Mouse (Mus musculus): ENCODE measurements around the gene Heca.
A peak's percentile ranks its signal among the peaks of the same experiment; 100 is the strongest.
"Not testable (repeated sequence)": the region's sequence is repeated elsewhere in the genome, so short reads cannot be mapped to it uniquely, and the experiment has no call there.

Gene Heca

DNA sequence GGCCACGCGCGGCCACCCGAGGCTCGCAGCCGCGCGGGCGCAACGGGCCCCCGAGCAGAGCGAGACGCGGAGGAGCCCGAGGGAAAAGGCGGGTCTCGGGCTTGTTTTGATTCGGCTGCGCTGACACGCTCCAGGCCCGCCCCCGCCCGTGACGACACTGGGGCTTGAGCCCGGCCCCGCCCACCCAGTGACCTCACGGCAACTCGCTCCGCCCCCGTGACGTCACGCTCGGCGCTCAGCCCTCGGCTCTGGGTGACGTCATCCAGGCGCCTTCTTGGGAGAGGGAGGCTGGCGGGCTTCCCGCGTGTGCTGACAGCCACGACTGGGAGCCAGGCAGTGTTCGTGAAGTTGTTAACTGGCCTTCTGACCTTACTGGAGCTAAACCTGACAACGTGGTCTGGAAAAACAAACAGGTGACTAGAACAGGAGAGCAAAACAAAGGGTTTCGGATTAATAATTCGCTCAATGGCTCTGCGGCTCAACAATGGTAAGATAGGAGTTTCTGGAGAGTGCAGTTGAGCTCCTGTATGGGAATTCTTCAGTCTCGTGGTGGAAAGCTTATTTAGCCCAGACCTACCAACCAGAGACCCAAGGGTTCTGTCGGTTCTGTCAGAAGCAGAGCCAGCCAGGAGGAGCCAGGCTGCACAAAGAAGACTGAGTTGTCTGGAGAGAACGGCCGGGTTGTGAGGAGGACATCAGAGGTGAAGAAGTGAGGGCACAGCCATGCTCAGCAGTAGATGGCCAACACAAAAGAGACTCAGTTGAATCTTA, at the start of gene Heca:
TSS of gene Heca (minus strand) at position 108 of the 771 bp plus-strand sequence.
- peak; percentile 97 for DNase-seq (ENCODE audit: low read depth, low spot score)

DNA sequence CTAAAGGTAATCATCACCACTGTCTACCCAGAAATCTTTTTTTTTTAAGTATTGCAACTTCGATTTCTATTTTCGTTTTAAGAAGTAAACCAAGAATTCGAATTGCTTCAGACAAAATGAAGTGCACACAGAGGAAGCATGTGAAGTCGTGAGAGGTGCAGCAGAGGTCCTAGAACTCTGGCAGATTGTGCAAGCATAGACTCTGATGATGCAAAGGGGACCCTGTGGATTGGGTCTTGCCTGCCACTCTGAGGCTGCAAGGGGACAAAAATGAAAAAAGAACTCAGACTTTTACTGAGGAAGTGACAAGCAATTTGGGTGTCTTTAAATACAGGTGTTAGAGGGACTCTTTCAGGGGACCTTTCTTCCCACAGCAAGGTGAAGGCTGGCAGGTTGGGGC, 42.7 kb upstream of the Heca start:
- no peak for DNase-seq (ENCODE audit: low read depth, low spot score)

- DNase-seq (ENCODE audit: low read depth, low spot score), result no peak
These were observed 41.3 kb upstream of the Heca start for GRCm38 (mm10) chr10:17989136-17989535.

DNA sequence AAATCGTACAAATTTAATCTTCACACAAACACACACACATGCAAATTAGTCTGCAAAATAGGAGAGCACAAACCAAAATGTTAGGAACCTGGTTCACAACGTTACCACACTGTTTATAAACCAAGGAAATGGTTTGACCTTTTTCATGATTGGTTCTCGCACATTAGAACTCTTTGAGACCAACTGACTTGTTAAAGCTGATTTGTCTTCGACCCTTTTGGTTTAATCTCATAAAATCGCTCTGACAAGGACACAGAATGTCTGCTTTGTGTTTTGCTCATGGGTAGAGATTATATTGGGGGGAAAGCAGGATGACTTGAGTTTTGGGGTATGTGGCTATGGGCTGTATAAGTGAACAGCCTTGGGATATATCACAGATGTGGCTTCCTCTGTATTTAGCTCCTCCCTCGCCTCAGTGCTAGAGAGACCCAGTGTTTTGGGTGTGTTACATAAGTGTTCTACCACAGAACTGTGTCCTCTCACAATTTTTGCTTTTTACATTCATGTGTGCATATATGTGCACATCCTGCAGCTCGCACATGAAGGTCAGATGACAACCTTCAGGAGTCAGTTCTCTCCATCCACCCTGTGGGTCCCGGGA, 40.1 kb upstream of the Heca start:
- DNase-seq (ENCODE audit: low read depth, low spot score), result no peak

DNA sequence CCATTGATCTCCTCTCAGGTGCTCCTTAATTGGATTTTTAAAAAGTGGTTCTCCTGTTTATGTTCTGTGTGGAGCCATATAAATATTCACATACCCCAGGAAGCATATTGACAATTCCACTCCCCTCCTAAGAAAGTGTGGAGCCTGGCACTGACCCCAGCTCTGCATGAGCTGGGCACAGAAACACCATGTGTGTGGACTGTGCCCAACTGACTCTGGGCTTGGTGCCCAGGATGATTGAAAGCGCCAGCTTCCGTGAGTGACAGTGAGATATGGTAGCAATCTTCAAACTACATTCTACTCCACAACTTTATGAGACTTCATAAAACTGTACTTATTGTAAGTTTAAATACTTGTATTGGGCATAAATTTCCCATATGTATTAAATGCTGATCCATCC, 35.4 kb upstream of the Heca start:
- no peak for DNase-seq (ENCODE audit: low read depth, low spot score)

GRCm38 (mm10) chr10:17966090-17966489, 18.2 kb upstream of the Heca start:
- DNase-seq (ENCODE audit: low read depth, low spot score), result no peak

- DNase-seq (ENCODE audit: low read depth, low spot score), result no peak
These were observed 2.9 kb upstream of the Heca start for GRCm38 (mm10) chr10:17950761-17951160.

DNA sequence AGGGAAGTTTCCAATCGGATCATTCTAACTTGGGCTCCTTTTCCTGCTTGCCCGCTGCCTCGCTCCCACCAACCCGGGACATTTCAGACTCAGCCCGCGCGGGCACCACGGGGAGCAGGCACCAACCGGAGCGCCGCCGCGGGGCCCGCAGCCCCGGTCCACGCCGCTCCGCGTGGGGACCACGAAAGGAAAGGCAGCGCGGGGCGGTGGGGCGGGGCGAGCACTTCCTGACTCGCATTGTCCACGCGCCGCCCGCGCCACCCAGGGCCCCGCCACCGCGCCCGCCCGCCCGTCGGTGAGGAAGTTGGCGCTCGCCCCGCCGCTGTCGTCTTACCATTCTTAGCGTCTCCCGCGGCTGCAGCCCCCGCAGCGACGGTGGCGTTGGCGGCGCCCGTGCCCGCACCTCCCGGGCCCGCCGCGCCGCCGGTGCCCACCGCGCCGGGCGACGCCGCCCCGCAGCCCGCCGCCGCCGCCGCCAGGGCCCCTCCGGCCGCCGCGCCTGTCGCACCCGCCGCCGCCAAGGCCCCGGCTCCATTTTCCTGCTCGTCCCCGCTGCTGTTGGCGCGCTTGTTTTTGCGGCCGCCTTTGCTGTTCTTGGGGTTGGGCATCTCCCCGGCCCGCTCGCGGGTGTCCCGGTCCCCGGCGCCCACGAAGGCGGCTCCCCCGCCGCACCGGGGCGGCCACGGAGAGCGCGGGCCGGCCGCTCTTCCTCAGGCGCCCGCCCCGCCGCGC, 526 bp downstream of the Heca start:
- peak; percentile 51 for DNase-seq (ENCODE audit: low read depth, low spot score)

DNA sequence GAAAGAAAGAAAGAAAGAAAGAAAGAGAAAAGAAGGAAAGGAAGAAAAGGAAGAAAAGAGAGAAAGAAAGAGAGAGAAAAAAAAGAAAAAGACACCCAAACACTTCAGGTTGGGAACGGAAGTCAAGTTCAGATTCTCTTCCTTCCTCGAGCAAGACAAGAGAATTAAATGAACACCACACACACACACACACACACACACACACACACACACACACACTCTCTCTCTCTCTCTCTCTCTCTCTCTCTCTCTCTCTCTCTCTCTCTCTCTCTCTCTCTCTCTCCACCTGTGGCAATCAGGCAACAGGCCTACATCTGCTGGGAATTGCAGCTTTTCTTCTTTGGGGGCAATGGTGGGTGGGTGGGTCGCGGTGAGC, 1.1 kb downstream of the Heca start:
- not testable (repeated sequence) for DNase-seq (ENCODE audit: low read depth, low spot score)

DNA sequence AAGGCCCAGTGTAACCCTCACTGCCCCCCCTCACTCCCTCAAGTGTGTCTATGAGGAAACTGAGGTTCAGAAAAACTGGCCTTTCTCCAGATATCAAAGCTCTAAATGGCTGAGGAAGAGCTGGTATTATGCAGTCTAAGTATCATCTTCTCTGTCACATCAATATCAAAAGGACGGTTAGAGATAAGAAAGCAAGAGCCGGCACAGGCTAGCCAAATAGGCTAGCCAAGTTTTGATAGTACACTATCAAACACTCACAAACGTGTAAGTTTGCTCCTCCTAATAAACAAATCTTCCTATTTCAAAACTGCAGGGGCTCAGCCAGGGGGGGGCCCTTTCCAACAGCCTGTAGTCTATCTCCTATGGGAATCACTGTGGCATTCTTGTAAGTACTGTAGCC, 1.8 kb downstream of the Heca start:
- no peak for DNase-seq (ENCODE audit: low read depth, low spot score)

DNA sequence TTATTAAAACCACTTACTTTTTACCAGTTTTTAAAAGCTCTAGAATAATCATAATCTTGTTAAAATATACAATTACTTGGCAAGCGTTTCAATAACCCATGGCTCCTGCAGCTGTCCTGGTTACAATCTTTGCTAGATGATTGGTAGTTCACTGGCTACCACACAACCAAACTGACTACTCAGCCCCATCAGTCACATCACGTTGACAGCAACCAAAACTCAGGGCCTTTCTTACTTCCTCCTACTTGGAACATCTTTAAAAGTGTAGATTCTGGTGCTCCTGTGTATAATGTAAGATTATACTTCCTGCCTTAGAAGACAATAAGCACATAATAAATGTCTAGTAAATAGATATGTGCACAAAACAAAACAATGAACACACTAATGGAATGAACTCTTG, 14.2 kb downstream of the Heca start:
- DNase-seq (ENCODE audit: low read depth, low spot score), result no peak

DNA sequence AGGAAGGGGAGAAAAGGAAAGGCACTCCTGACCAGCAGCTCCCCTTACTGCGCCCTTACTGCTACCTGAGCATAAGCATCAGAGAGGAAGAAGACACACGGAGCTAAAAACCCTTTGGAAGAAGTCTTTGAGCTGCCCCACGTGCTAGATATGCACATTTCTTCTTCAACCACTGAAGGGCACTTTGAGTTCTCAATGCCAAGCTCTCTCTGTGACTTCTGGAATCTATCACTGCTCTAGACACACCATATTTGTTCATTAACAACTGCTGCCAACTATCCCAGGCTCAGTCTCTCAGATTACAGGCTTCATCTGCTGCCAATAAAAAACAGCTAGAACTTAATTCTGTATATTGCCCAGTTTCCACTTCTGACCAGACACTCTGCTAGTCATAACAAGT, 15.7 kb downstream of the Heca start:
- DNase-seq (ENCODE audit: low read depth, low spot score), result no peak

DNA sequence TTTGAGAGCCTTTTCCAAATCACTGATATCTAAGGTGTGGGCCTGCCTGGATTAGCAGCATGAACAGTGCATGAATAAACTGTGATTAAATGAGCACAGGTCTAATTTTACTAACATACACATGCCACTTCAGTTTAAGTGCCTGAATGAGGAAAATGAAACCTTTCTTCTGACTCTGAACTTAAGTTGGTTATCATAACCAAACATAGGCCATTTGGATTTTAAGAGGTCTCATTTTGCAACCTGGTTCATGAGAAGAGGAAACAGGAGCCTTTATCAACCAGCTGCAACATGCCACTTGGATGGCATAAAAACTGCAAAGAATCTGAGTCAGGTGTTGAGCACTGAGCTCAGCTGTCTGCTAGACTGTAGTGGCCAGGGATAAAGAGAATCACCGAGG, 16.7 kb downstream of the Heca start:
- DNase-seq (ENCODE audit: low read depth, low spot score), result no peak

GRCm38 (mm10) chr10:17930445-17931083, 17.3 kb downstream of the Heca start:
- peak; percentile 14 for DNase-seq (ENCODE audit: low read depth, low spot score)

GRCm38 (mm10) chr10:17925200-17925599, 22.7 kb downstream of the Heca start:
- DNase-seq (ENCODE audit: low read depth, low spot score), result no peak

DNA sequence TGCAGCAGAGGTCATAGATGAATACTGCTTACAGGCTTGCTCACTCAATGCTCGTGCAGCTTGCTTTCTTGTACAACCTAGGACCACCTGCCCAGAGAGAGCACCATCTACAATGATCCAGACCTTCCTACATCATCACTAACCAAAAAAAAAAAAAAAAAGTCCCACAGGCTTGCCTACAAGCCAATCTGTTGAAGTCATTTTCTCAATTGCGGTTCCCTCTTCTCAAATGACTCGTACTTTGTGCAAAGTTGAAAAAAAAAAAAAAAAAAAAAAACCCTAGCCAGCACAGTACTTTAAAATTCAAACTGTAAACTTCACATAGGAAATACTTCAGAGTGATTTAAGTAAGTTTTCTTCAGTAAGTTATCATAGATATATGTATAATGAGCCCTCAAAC, 23.7 kb downstream of the Heca start:
- DNase-seq (ENCODE audit: low read depth, low spot score), result no peak

DNA sequence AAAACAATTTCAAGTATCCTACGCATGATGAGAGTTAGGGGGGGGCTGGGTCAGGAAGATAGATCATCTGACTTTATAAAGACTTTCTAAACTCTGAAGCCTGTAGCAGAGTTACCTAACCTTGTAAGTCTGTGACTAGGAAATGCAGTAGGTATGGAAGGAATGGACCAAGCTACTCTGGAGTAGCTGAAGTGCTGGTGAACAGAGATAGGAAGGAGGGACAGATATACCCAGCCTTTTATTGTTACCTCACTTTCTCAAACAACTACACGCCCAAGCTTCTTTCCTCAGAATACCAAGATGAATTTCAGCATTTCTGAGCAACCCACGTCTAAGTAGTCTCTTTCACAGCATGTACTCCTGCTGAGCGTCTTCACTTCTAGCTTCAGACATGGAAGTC, 26.5 kb downstream of the Heca start:
- no peak for DNase-seq (ENCODE audit: low read depth, low spot score)

- peak; percentile 6 for DNase-seq (ENCODE audit: low read depth, low spot score)
These were observed 27.9 kb downstream of the Heca start for GRCm38 (mm10) chr10:17919971-17920370.

- no peak for DNase-seq (ENCODE audit: low read depth, low spot score)
These were observed 28.8 kb downstream of the Heca start for GRCm38 (mm10) chr10:17919032-17919431.

GRCm38 (mm10) chr10:17908731-17909130, 39.1 kb downstream of the Heca start:
- DNase-seq (ENCODE audit: low read depth, low spot score), result no peak

DNA sequence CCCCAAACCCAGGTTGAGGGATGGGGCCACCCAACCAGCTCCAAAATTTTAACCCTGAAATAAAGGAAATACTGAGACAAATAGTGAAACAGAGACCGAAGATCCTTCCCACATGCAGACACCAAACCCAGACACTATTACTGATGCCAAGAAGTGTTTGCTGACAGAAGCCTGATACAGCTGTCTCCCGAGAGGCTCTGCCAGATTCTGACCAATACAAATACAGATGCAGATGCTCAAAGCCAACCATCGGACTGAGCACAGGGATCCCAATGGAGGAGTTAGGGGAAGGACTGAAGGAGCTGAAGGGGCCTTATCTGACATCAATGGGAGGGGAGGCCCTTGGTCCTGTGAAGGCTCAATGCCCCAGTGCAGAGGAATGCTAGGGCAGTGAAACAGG, 41.5 kb downstream of the Heca start:
- DNase-seq (ENCODE audit: low read depth, low spot score), result not testable (repeated sequence)

- no peak for DNase-seq (ENCODE audit: low read depth, low spot score)
These were observed 44.4 kb downstream of the Heca start for GRCm38 (mm10) chr10:17903449-17903848.

Data from mesoderm, embryonic 11.5 days (tissue).